Mouse (Mus musculus) bone marrow macrophage, adult 2 months (primary cell): Measurements from ENCODE around the gene C9. TPM values are rescaled to one million over a fixed set of nuclear protein-coding genes. Genes with fewer than 3 reads are reported as not detected.
A peak's percentile ranks its signal among the peaks of the same experiment; 100 is the strongest.

Experiments
- H3K27ac ChIP-seq: 2 replicates; pipeline ENCODE4 v1.5.1; 2012; ENCODE audit warnings: low read depth, low read length; ENCODE audit not compliant: insufficient read depth
- H3K4me1 ChIP-seq: 2 replicates; pipeline ENCODE4 v1.6.1; 2012; ENCODE audit warnings: low read length; ENCODE audit not compliant: control insufficient read depth, insufficient read depth
- H3K4me3 ChIP-seq: 2 replicates; pipeline ENCODE4 v1.5.1; 2012; ENCODE audit warnings: mild to moderate bottlenecking, low read length, moderate library complexity; ENCODE audit not compliant: insufficient read depth
- CTCF ChIP-seq: IDR thresholded peaks from 2 replicates; pipeline ENCODE4 v1.5.1; 2012; ENCODE audit warnings: low read depth, mild to moderate bottlenecking, low read length, moderate library complexity
- POLR2A ChIP-seq: IDR thresholded peaks from 2 replicates; pipeline ENCODE4 v1.6.1; 2012; ENCODE audit warnings: mild to moderate bottlenecking, low read depth, low read length, borderline replicate concordance
- polyA plus RNA-seq: library from polyadenylated mRNA; stranded (reverse); fragments of >200 nt; gene quantifications from 2 replicates; pipeline ENCODE4 v1.2.4, GENCODE M21; 2012; ENCODE audit not compliant: missing spikeins, insufficient read depth, insufficient read length

C9 gene
- polyA plus RNA-seq, 1 experiment: not detected

DNA sequence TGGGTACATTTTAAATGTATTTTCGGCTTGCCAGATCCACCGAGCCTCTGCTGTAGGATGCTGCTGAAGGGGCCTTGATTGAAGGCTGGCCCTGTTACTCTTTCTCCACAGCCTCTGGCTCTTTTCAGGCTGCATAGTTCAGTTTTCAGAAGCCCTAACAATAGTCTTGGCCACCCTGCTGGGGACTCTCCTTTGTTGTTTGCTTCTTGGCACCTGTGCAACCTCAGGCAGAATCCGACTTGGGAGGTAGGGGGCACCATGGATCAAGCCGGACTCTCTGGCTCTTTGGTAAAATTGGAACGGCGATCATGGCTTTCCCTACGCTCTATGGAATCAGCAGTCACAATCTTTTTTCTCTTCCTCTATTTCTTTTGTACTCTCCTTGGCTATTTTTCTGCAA is 13.3 kb upstream of the C9 start:
- Histone ChIP-seq H3K4me1 (no peaks in the 10 kb centered on the region), H3K27ac (no peak overlapping the region)
- no peak for TF ChIP-seq POLR2A
- TF ChIP-seq CTCF: no peak

DNA sequence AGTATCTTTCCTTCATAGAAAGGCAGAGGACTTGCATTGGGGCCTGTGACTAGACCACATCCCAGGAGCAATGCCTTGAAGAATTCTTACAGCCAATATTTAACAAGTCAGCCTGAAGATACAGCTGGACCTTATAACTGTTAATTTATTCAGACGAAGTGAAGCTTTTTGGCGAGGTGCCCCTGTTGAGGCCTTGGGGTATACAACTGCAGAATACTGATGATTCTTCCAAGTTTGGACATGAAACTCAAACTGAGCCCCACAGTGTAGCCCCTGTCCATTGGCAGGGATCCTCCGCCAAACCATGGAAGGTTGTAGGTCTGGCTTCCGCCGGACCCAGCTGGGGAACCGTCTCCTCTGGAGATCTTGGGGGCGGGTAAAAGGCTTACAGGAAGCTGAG is 12.7 kb upstream of the C9 start:
- Histone ChIP-seq H3K4me3 (no peak overlapping the region), H3K4me1 (no peaks in the 10 kb centered on the region), H3K27ac (no peak overlapping the region)
- TF ChIP-seq CTCF (no peak), POLR2A (no peak)

More for the DNA sequence above, 13.3 kb upstream of the C9 start:
- no peak overlapping the region for H3K4me3 ChIP-seq

DNA sequence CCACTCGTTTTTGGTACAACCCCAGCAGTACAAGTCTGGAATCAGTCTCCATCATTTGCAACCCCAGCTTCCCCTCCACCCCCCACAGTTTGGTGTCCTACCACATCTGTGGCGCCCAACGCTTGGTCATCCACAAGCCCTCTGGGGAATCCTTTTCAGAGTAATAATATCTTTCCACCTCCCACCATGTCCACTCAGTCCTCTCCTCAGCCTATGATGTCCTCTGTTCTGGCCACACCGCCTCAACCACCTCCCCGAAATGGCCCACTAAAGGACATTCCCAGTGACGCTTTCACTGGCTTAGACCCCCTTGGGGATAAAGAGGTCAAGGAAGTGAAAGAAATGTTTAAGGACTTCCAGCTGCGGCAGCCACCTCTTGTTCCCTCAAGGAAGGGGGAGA is 9.8 kb upstream of the C9 start:
- TF ChIP-seq CTCF: no peak
- no peak for TF ChIP-seq POLR2A
- H3K4me3 ChIP-seq: no peak overlapping the region
- no peak overlapping the region for H3K27ac ChIP-seq
- no peaks in the 10 kb centered on the region for H3K4me1 ChIP-seq

DNA sequence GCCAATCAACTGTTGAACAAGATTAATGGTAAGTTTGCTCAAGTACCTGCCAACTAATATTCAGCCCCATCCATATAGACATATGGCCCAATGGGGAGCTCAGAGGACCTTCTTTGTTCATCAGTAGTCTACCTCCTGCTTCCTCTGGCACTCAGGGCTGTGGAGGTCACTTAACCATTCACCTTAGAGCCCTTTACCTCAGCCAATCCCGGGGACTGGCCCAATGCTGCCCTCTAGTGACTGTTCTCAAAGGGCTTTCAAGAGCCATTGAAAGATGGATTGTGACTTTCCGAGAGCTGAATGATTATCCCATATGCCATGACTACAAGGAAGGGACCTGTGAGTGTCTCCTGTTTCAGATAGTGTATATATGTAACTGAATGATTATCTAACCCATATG is 9.4 kb upstream of the C9 start:
- Histone ChIP-seq H3K4me3 (no peak overlapping the region), H3K27ac (no peak overlapping the region), H3K4me1 (no peaks in the 10 kb centered on the region)
- peak; percentile 44; the same call in 1 of the 2 replicates for TF ChIP-seq CTCF
- TF ChIP-seq POLR2A: no peak

DNA sequence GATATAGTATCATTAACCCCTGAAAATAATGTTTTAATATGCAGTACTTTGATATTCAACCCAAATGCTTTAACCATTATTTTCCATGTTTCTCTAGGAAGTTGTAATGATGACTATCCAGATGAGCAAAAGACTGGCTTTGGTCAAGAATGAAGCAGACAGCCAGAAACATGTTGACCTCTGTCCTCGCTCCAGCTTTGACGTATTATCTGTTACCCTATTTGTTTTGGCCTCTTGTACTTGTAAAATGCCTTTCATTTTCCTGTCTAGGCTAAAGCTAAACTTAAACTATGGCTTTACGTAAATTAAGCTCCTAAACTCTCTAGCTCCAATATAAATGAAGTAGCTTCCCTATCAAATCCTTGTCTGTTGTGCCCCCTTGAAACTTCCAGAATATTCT is 6.4 kb upstream of the C9 start:
- Histone ChIP-seq H3K27ac (no peak overlapping the region), H3K4me1 (no peaks in the 10 kb centered on the region)
- no peak for TF ChIP-seq POLR2A
- no peak for TF ChIP-seq CTCF

DNA sequence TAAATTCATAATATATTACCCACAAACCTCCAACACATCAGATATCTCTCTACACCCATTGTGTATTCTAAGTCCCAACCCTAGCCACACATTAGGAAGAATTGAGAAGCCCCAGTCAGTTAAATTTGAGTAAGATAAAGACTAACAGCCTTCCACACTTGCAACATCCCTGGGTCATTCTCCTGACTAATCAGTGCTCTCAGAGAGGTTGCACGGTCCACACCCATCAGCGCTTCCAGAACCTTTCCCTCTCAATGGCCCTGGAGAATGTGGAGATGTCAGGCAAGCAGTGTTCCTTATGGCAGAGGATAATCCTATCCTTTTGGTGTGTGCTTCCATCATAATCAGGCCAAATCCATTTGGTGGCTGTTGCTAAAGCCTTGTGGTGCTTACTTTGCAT is 675 bp upstream of the C9 start:
- peaks cover 9% of the 10 kb centered on the region for H3K4me1 ChIP-seq
- TF ChIP-seq CTCF (no peak), POLR2A (no peak)
- no peak overlapping the region for H3K4me3 ChIP-seq
- no peak overlapping the region for H3K27ac ChIP-seq

More for the DNA sequence above, 6.4 kb upstream of the C9 start:
- H3K4me3 ChIP-seq: no peak overlapping the region

DNA sequence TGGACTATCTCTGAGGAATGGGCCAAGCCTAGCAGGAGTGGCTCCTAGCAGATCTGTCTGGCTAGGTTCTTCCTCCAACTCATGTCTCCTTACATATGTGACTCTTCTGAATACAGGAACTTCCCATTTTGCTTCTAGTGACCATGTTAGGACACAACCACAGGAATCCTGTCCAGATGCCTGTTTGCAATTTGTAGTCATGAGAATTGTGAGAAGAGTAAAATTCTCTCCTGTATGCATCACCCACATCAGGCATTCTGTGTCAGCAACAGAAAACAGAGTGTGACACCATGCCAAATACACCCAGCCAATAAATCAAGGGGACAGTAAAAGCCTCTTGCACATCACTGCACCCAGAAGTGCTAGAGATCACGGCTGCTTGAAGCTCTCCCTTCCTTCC is 1.1 kb downstream of the C9 start:
- no peak overlapping the region for H3K4me3 ChIP-seq
- H3K4me1 ChIP-seq: peaks cover 12% of the 10 kb centered on the region
- TF ChIP-seq POLR2A (no peak), CTCF (no peak)
- no peak overlapping the region for H3K27ac ChIP-seq

DNA sequence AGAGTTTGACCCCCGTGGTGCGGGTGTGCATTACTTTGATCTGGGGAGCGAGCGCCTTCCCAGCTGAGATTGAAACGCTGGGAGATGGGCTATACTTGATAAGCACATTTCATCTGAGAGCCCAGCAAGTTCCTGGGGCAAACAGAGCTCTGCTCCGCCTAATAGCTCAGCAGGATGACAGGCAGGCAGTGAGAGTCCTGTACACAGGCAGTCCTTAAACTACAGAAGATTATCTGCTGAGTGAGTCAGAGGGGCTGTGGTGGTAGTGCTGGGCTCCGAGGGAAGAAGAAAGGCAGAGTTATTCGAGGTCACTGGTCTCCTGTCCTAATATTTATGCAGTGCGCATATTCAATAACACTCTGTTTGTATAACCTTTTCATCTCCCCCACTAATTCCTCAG is 3.8 kb downstream of the C9 start:
- no peak overlapping the region for H3K27ac ChIP-seq
- TF ChIP-seq POLR2A (no peak), CTCF (no peak)
- no peak overlapping the region for H3K4me3 ChIP-seq
- H3K4me1 ChIP-seq: peaks cover 12% of the 10 kb centered on the region

DNA sequence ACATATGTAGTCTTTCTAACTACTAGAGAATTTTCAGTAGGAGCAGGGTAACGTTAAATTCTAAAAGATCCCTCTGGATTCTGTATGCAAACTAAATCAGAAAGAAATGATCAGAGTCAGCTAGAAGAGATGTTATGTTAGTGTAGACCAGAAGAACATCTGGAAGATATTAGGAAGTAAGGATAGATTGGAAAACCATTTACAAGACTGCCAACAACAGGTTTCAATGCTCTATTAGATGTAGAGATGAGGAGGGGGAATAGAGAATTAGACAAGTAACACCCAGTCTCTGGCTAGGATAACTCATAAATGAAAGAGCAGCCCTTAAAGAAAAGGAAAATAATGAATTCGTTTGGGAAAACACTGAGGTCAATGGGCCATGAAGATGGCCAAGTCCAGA is 9.3 kb downstream of the C9 start:
- no peak for TF ChIP-seq CTCF
- no peak for TF ChIP-seq POLR2A
- peaks cover 3% of the 10 kb centered on the region; the same call in 1 of the 2 replicates for H3K4me1 ChIP-seq
- no peak overlapping the region for H3K4me3 ChIP-seq
- H3K27ac ChIP-seq: no peak overlapping the region

DNA sequence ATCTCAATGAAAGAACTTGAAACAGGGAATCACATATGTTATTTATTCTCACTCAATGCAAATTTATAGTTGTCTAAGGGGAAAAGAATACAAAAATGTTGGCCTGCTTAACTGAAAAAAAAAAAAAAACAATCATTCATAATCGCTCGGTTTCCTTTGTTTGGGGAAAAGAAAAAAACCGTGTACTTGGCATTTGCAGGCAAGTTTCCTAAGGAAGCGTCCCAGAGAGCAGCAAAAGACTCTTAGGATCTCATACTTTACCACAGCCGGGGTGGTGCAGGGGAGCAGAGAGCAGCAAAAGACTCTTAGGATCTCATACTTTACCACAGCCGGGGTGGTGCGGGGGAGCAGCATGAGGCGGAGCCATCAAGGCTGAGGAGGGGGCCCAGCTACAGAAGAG is 16.3 kb downstream of the C9 start:
- TF ChIP-seq POLR2A (no peak), CTCF (no peak)
- Histone ChIP-seq H3K4me1 (no peaks in the 10 kb centered on the region), H3K4me3 (no peak overlapping the region), H3K27ac (no peak overlapping the region)

DNA sequence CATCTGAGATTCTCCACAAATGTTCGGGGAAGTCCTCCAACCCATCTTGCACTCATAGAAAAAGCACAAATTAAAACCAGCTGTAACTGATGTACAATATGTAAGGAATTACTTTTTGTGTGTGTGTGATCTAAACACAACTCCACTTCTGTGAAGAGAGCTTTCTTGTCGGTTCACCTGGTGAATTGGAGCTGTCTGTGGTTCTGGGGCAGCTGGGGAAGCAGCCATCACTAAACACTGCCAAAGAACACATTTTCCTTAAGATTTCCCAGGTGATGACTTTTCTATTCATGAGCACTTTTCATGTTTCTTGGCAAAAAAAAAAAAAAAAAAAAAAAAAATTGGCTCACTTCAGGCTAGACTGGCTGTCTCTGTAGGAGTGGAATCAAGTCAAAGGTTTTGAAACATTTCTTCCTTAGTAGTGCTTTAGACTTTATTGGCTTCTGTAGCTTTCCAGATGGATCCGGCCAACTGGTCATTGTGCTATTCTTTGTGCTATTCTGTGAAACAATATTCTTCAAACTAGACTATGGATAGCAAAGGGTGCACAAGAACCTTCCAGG is 18.3 kb downstream of the C9 start:
- H3K4me1 ChIP-seq: no peaks in the 10 kb centered on the region
- H3K27ac ChIP-seq: no peak overlapping the region
- H3K4me3 ChIP-seq: no peak overlapping the region
- no peak for TF ChIP-seq POLR2A
- no peak for TF ChIP-seq CTCF
